Mouse (Mus musculus): Measurements from ENCODE around the gene Far2.

GRCm38 (mm10) chr6:148142421-148142820 lies 95.4 kb downstream of the Far2 start:
- TF ChIP-seq CTCF (IDR thresholded peaks at IDR 0.05; ENCODE audit: low read depth, low read length) (no peak), TAL1 (conservative IDR thresholded peaks at IDR 0.05; ENCODE audit: low read depth, low read length) (no peak), GATA2 (IDR thresholded peaks at IDR 0.05; ENCODE audit: borderline replicate concordance, low read depth, low read length) (no peak), GATA1 (IDR thresholded peaks at IDR 0.05; ENCODE audit: borderline replicate concordance, low read length) (no peak)

Measured in G1E (cell line).